Mouse (Mus musculus) kidney, adult 9 months (tissue): ENCODE data around the gene Zfp747.
"Not testable (repeated sequence)": the region's sequence is repeated elsewhere in the genome, so short reads cannot be mapped to it uniquely, and the experiment has no call there.

ENCODE experiments used
- DNase-seq: peaks from one replicate; pipeline ENCODE4 v3.0.0; 2022

The Zfp747 gene

DNA sequence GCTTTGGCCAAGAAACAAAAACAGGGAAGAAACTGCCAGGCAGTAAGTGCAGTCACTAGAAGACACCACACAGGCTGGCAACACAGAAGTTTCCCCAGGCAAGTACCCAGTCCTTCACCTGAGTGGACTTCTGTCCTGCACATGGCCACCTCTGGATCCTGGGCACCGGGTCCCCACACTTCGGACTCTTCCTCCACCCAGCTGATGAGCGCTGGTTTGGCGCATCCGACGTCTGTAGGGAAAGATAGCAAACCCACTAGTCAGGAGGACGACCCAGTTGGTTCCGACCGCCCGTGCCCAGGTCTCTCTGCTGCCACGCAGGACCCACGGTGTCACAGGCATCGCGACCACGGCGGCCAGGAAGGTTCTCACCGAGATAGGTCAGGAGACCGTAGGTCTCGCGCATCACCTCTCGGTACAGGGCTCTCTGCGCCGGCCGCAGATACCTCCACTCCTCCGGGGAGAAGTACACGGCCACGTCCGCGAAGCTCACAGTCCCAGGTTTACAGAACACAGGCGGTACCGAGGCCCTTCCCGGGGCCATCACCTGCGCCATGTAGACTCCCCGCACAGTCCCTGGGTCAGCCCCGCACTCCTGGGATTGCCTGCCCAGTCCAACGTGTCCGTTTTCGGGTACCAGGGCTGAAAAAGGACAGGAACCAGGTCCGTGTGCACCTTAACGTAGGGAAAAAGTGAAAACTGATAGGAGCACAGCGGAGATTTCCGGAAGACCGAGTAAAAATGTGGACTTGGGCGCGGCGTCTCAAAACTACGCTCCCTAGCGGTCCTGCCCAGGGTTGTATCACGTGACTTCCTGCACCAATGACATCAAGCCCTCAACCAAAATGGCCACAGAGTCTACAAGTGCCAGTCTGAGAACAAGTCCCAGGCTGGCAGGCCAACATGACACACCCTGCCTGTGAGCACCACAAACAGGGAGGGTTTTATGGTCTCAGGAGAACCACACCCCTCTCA, at the start of gene Zfp747:
Gene Zfp747, minus strand, starts transcription at position 780 of the 975 bp plus-strand sequence.
- DNase-seq, result peak; percentile 98

DNA sequence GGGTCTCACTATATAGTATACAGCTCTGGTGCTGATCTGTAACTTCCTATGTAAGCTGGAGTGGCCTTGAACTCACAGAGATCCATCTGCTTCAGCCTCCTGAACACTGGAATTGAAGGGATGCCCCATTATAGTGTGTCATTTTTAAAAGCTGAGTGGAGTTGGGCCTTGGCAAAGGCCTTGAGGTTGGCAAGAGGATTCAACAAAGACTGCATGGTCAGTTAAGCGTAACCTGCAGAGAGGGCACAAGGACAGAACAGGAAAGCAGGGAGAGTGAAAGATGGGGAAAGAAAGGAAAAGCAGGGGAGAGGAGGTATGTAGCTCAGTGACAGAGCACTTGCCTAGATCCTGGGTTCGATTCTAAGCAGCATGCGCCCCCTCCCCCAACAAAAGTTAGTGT, 49.4 kb upstream of the Zfp747 start:
- DNase-seq, result peak; percentile 76

DNA sequence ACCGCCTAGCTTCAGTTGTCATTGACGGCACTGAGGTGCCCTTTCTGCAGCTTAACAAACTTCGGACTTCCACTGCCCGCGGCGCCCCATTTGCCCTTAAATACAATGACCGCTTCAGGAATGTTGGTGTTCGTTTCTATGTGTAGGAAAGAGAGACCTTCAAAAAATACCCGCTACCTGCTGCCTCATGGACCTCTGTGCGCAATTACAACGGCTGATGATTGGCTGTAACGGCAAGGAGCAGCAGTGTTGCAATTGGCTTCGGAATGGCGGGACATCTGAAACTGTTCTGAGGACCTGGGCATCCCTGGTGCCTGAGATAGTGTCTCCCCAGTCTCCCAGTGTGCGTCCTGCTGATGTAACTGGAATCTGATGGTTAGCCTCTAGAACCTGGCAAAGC, 46.4 kb upstream of the Zfp747 start:
- DNase-seq, result peak; percentile 63

GRCm38 (mm10) chr7:127421388-127422191, 45.7 kb upstream of the Zfp747 start, which contains the start of gene Zfp688:
Gene Zfp688, minus strand, starts transcription at chr7:127422068.
- peak; percentile 96 for DNase-seq

- no peak for DNase-seq
Measured at GRCm38 (mm10) chr7:127411418-127411817, 35.6 kb upstream of the Zfp747 start.

- DNase-seq, result peak; percentile 96
Measured at GRCm38 (mm10) chr7:127406002-127406987, 30.4 kb upstream of the Zfp747 start, which contains the start of gene Zfp764. Gene Zfp764, minus strand, starts transcription at chr7:127406822.

GRCm38 (mm10) chr7:127404101-127404500, 28.3 kb upstream of the Zfp747 start:
- not testable (repeated sequence) for DNase-seq

- DNase-seq, result no peak
Measured at GRCm38 (mm10) chr7:127402980-127403379, 27.1 kb upstream of the Zfp747 start.

DNA sequence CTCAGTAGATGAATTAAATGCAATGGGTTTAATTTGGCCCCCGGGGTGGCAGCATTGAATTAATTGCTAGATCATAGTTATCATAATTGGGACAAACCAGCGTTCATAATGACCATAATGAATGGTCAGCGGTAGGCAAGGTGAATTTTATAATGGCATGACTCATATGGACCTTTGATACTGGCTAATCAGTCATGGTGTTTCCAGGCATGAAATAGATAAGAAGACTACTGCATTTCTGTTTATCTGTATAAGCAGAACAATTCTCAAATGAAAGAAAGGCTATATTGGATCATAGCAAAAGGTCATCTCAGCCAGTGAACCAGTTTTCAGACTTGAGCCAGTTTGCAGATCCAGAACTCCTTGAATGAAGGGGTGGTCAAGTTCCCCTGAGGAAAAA, 24.5 kb upstream of the Zfp747 start:
- DNase-seq, result no peak

DNA sequence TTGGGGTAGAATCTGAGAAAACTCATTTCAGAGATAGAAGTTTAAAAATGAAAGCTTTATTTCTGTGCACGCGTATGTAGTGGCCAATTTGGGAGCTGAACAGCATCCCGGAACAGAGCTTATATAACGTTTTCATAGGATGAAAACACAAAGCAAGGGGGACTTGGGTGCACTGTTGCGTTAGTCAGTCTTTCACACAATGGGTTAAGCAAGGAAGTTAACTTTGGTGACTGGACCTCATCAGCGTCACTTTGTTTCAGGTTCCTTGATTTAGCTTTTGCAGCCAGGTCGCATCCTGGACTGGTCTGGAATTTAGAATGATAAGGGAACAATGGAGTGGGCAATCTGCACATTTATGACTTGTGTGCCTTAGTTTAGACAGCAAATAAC, 18.1 kb upstream of the Zfp747 start:
- DNase-seq, result no peak

DNA sequence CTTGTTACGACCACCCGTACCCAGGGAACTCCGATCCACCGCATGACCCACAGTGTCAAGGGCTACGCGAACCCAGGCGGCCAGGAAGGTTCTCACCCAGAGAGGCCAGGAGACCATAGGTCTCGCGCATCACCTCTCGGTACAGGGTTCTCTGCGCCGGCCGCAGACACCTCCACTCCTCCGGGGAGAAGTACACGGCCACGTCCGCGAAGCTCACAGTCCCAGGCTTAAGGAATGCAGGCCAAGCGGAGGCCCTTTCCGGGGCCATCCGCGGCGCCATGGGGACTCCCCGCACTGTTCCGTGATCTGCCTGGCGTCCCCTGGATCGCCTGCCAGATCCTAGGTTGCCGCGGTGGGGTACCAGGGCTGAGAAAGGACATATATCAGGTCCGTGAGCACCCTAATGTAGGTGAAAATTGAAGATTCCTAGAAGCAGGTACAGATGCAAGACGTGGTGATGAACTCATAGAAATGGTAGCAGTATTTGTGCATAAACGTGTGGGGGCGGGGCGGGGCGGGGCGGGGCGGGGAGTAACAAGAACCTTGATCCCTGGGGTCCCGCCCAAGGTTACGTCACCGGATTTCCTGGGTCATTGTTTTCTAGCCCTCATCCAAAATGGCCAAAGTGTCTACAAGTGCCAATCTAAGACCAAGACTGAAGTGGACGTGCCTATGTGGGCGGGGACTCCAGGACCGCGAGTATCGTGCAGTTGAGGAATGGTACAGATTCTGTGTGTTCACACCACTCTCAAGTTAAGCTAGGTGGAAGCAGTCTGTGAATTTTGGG, 17.5 kb upstream of the Zfp747 start, which contains the start of gene E430018J23Rik:
Gene E430018J23Rik, minus strand, starts transcription at position 473 of the 787 bp plus-strand sequence.
- peak; percentile 100 for DNase-seq

GRCm38 (mm10) chr7:127392251-127392824, 16.5 kb upstream of the Zfp747 start:
- no peak for DNase-seq

DNA sequence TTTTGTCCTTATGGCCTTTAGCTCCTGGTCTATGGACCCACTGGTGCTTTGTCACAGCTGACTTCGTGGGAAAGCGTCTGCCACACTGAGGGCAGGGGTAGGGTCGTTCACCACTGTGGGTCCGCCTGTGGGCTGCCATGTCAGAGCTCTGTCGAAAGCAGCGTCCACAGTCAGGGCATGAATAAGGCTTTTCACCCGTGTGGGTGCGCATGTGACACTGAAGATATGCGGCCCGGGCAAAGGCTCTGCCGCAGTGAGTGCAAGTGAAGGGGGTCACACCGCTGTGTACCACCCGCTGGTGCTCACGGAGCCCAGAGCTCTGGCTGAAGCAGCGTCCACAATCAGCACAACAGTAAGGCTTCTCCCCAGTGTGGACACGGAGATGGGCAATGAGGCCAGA, 15.7 kb upstream of the Zfp747 start:
- no peak for DNase-seq

GRCm38 (mm10) chr7:127390306-127390705, 14.5 kb upstream of the Zfp747 start:
- no peak for DNase-seq

GRCm38 (mm10) chr7:127388201-127388600, 12.4 kb upstream of the Zfp747 start:
- not testable (repeated sequence) for DNase-seq

GRCm38 (mm10) chr7:127386641-127387392, 11.0 kb upstream of the Zfp747 start, which contains the start of gene 9130019O22Rik:
Gene 9130019O22Rik, minus strand, starts transcription at chr7:127387166.
- peak; percentile 97 for DNase-seq

DNA sequence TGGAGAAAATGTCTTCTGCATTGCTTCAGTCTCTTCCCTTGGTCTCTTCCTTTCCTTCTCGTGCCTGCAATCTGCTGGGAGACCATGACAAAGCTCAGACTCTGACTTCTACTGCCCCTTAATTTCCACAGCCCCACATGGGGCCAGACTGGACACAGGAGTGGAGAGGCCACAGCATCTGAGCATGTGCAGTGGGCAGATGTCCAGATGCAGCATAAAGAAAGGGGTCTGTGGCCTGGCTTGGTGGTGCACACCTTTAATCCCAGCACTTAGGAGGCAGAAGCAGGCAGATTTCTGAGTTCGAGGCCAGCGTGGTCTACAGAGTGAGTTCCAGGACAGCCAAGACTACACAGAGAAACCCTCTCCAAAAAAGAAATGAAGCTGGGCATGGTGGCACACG, 9.7 kb upstream of the Zfp747 start:
- DNase-seq, result not testable (repeated sequence)

GRCm38 (mm10) chr7:127378310-127378921, 2.6 kb upstream of the Zfp747 start:
- DNase-seq, result no peak

DNA sequence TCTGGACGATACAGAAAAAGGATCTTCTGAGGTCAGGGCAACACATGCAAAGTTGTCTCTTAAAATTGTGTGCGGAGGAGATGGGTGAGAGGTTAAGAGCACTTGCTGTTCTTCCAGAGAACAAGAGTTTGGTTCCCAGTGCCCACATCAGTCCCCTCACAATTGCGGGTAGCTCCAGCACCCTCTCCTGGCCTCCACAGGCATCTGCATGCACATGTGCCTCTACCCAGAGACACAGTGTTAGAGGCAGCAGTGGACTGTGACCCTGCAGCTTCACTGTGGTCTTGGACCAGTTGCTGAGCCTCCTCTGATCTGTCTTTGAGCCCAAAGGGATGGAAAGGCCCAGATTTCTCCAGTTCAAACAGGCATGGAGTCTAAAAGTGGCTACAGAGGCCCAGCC, 4.0 kb downstream of the Zfp747 start:
- DNase-seq, result not testable (repeated sequence)
